Mouse (Mus musculus): ENCODE measurements at regions not wholly inside any gene's neighbourhood (a gene's known extent, or its start where the extent isn't known, plus 50 kb on each side); places are given as distances from the start of the nearest gene placed in this dataset.
"Not testable (repeated sequence)": the region's sequence is repeated elsewhere in the genome, so short reads cannot be mapped to it uniquely, and the experiment has no call there.

DNA sequence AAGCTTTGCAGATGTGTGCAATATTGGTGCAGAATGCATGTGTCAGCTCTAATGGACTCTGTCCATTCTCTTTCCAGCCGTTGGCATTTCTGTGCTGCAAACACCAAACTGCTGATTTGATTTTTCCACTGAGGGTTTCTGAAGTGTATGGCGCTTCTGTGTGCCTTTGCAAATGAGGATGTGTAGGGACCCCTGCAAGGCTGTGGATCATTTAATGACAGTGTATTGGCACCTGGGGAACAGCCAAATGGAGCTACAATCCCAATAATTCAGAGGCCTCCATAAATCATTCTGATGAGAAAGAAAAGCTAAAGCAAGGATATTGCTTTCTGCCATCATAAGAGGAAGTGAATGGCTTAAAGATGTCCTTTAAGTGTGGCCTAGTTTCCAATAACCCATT, 305.9 kb upstream of the Pkdcc start:
- DNase-seq (ENCODE audit: low spot score): no peak

- not testable (repeated sequence) for DNase-seq (ENCODE audit: low spot score)
Observed at GRCm38 (mm10) chr17:82922986-82923385, 292.1 kb upstream of the Pkdcc start.

DNA sequence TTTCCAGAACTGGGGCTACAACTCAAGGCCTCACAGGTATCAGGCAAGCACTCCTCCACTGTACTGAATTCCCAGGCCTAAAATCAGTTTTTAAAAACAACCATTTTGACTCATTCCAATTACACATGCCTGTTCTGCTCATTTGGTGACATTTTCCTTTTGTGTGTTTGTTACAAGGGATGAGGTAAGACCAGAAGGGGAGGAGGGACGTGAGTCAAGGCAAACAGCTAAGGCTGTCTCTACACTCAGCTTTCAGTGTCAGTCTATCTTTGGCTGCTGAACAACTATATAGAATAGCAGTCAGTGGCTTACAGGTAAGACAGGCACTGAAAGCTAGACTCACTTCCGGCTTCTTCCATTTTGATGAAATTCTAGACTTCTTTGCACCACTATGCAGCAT, 289.3 kb upstream of the Pkdcc start:
- no peak for DNase-seq (ENCODE audit: low spot score)

DNA sequence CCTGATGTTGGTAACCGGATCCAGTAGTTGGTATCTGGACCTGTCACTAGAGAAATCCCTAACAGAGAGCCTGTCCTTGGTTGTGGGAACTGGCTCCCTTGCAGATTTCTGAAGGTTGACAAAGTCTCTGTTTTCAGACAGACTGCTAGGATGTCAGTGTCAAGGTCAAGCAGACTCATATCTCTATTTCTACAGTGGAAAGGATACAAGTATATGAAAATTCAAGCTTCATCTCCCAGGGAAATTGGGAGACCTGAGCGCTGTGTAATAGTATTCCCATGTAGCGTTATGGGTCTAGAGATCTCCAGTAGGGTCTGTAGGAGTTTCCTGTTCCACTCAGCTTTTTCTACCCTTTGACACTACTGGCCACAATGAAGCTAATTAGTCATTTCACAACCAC, 287.4 kb upstream of the Pkdcc start:
- no peak for DNase-seq (ENCODE audit: low spot score)

DNA sequence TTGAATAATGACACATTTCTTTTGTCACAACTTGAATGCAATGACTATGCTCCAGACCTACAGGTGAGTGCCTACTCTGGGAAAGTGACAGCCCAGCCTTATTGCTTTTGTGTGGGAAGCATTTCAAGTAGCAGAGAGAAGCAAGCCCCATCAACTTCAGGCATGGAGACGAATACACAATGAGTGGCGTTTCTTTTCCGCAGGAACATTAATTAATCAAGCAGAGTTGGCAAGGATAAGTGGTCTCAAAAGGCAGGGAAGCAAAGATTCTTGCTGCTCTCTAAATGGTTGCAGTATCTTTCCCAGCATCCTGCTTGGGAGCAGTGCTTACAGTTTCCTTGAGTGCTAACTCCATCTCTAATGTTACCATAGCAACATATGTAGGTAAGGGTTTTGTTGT, 285.6 kb upstream of the Pkdcc start:
- no peak for DNase-seq (ENCODE audit: low spot score)

- DNase-seq (ENCODE audit: low spot score): no peak
Observed at GRCm38 (mm10) chr17:82930738-82931137, 284.4 kb upstream of the Pkdcc start.

DNA sequence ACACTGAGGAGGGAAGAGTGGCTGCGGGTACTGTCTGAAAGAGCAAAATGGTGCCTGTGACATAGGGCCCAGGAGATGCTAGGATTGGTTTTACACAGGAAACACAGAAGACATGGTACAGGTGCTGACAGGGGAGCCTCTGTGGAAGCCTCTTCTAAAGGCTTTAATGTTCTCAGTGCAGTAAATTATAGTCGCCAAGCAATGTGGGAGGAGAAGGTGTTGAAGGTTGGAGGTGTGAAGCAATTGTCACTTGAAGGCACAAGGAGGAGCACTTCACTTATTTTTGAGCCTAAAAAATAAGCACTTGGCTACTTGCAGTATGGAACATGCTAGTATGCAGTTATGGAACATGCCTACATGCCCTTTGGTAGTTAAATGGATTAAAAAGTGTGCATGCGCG, 283.6 kb upstream of the Pkdcc start:
- DNase-seq (ENCODE audit: low spot score): no peak

DNA sequence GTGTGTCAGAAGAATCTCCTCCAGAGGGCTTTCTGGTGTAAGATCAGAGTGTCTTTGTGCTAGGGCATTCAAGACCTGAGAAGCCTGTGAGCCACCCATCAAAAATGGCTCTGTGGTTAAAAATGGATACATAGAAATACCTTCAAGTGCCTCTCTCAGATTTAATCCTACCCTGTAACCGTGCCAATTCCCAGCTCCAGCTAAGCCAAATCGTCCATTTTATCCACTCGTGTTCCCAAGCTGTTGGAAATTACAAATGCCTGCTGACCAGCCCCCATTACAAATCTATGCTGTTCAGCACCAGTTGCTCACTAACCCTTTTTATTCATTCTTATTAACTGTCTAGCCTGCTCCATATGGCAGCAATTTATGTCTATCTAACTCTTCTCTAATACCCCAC, 278.3 kb upstream of the Pkdcc start:
- DNase-seq (ENCODE audit: low spot score): no peak

- no peak for DNase-seq (ENCODE audit: low spot score)
Observed at GRCm38 (mm10) chr17:82946083-82946482, 269.0 kb upstream of the Pkdcc start.

DNA sequence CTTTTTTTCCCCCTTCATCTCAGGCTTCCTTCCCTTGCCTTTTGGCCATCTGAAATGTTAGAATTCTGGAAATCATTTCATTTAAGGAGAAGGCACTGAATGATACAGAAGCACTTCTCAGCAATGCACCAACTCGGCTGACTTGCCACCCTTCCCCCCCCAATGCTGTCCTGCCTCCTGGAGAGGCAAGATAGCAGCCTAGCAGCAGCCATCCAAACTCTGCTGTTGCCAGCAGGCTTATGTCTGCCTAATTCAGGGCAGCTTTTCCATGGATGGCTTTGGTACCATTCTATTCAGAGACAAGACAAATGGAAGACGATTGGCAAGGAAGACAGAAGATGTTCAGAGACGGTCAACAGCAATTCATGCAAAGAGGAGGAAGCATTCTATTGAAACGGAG, 265.3 kb upstream of the Pkdcc start:
- no peak for DNase-seq (ENCODE audit: low spot score)

GRCm38 (mm10) chr17:82950268-82950667, 264.8 kb upstream of the Pkdcc start:
- no peak for DNase-seq (ENCODE audit: low spot score)

- peak; percentile 15 for DNase-seq (ENCODE audit: low spot score)
Observed at GRCm38 (mm10) chr17:82957409-82957808, 257.7 kb upstream of the Pkdcc start.

DNA sequence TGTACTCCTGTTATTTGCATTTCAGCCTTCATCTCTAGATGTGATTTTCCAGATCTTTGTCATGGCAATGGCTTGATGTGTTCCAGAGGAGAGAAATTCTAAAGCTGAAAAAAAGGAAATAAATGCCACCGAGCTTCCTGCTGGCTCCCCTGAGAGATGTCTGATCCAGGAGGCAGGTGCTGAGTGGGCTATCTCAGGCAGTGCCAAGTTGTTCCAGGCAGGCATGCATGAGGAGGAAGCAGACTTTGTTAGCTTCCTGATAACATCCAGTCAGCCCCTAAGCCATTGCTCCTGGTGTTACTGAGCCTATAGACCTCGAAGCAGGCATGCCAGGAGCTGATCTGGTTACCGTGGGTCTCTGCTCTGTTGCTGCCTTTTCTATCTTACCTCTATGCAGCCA, 251.7 kb upstream of the Pkdcc start:
- DNase-seq (ENCODE audit: low spot score): no peak

DNA sequence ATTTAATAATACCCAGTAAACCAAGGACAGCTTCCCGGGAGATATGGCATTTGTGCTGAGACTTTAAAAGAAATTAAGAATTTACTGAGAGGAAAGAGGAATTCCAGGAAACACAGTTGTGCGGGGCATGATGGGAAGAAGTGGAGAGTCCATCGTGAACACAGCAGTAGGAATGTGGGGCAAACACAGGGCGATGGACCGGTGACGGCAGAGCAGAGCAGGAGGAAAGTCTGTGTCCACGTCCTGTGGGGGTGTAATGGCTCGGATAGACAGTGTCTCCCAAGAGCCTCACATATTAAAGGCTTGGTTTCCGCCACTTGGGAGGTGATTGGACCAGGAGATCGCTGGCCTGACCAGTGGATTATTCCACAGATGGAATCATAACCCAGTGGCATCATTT, 215.4 kb upstream of the Pkdcc start:
- no peak for DNase-seq (ENCODE audit: low spot score)

GRCm38 (mm10) chr17:83000411-83000810, 214.7 kb upstream of the Pkdcc start:
- DNase-seq (ENCODE audit: low spot score): no peak

DNA sequence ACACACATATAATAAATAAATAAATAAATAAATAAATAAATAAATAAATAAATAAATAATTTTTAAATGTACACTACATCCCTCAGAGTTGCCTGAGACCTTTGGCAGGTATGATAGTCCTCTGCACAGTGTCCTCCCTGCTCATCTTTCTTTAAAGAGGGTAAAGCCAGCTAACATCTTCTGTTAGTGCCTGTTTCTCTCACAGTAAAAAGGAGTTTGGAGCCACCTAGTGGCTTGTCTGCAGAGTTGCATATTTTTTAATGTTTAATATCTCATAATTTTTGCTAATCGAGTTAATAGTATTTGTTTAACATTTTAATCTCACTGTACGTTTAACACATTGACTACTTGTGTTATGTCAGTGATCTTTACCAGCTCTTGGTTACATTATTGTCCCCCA, 213.5 kb upstream of the Pkdcc start:
- no peak for DNase-seq (ENCODE audit: low spot score)

DNA sequence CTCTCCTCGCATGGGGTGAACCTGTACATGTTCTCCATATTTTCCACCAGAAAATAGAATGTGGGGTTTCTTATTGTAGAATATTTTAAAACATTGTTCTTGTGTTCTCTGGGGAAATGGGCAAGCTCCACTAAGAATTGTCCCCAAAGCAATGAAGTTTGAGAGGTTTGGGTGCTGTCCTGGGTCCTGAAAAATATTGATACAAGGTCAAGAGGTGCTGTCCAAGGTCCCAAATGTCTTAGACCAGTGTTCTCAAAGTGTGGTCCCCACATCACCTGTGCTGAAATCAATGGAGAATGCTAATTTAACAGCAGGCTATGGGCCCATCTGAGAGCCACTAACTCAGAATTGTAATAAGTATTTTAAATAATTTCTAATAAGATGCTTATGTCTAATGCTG, 204.2 kb upstream of the Pkdcc start:
- DNase-seq (ENCODE audit: low spot score): peak; percentile 36

GRCm38 (mm10) chr17:83015656-83016055, 199.4 kb upstream of the Pkdcc start:
- no peak for DNase-seq (ENCODE audit: low spot score)

GRCm38 (mm10) chr17:83016936-83017335, 198.2 kb upstream of the Pkdcc start:
- DNase-seq (ENCODE audit: low spot score): no peak

DNA sequence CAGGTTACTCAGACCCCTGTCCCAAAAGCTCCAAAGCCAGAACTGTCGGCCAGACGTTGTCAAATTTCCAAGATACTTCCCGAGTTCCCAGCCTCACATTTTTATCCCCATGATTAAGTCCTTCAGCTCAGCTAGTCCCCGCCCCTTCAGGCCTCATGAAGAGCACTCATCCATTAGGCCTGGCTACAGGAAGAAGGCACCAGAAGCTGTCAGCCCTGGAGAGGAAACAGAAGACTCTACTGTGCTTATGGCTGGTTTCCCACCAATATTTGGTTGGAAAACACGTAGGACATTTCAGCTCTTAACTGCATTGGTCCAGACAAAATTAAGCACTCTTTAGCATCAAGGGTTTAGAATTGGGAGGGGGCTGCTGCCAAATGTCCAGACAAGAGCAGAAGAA, 195.8 kb upstream of the Pkdcc start:
- no peak for DNase-seq (ENCODE audit: low spot score)

DNA sequence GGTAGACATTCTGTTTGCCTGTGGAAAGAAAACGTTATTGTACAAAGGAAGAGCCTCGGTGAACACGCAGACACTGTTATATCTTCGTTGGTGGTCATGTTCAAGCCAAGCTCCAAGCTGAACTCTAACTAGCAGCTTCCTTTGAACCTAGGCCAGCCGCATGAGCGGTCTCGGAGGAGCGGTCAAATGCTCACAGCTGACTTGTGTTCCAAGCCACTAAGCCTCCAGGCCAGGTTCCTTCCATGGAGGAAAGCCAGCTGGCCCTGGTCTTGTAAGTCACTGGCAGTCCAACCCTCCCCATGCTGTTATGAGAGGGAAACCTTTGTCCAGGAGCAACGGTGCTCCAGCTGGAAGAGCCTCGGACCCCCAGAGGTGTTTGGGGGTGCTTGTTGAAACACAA, 194.5 kb upstream of the Pkdcc start:
- DNase-seq (ENCODE audit: low spot score): peak; percentile 78

DNA sequence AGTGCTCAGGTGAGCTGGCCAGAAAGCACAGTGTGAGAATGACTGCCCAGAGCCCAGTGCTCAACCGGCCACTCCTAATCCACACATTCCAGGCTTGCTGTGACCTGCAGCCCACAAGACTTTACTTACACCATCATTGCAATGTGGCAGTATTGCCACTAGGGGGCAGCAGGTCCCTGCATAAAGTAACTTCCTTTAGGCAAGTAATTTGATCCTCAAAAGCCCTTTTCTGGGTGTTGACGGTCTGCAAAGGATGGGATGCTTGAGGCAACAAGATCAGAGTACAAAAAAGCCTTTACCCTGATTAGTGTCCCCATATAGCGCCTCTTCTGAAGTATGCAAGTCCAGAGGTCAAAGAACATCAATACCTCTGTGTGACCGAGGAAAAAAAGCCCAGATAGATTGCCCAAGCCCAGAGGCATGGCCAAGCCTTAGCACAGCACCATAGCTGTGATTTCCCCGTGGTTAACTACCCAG, 189.7 kb upstream of the Pkdcc start:
- peak; percentile 81 for DNase-seq (ENCODE audit: low spot score)

GRCm38 (mm10) chr17:83034914-83035573, 180.0 kb upstream of the Pkdcc start:
- peak; percentile 24 for DNase-seq (ENCODE audit: low spot score)

DNA sequence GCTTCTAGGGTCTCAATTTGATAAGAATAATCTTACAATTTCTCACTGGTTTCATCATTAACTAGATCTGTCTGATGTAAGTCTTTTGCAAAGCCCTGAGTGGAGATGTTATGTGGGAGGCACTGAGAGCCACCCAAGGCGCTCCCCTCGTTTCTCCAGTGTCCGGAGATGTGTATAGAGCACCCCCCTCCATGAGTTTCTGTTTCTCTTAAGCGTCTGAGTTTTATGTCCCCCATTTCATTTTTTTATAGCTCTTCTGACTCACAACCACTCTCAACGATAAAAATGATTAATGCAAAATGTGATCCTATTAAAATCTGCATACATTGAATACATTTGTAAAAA, 179.5 kb upstream of the Pkdcc start:
- no peak for DNase-seq (ENCODE audit: low spot score)

- DNase-seq (ENCODE audit: low spot score): no peak
Observed at GRCm38 (mm10) chr17:83039563-83039962, 175.5 kb upstream of the Pkdcc start.

Measured in ovary, postnatal 14 days (tissue).